Mouse (Mus musculus) cerebellum, adult 2 months (tissue): Measurements from ENCODE around the gene Frmd4a. TPM values are rescaled to one million over a fixed set of nuclear protein-coding genes. Genes with fewer than 3 reads are reported as not detected.

ENCODE experiments used
- DNase-seq, 2 experiments: peaks; one replicate each; pipeline ENCODE4 v3.0.0; 2021
- H3K27ac ChIP-seq: fragments of 200-500 bp; 2 replicates; pipeline ENCODE4 v1.5.1; 2012; ENCODE audit warnings: low read length, control low read depth, inconsistent platforms; ENCODE audit not compliant: insufficient read depth
- H3K27me3 ChIP-seq: fragments of 200-500 bp; 2 replicates; pipeline ENCODE4 v1.6.1; 2012; ENCODE audit warnings: inconsistent platforms, mild to moderate bottlenecking, low read length, moderate library complexity; ENCODE audit not compliant: control insufficient read depth, insufficient read depth
- H3K4me1 ChIP-seq: fragments of 200-500 bp; 2 replicates; pipeline ENCODE4 v1.6.1; 2011; ENCODE audit warnings: low read length; ENCODE audit not compliant: control insufficient read depth, insufficient read depth
- H3K4me3 ChIP-seq: fragments of 200-500 bp; replicated peaks from 2 replicates; pipeline ENCODE3; 2011; ENCODE audit warnings: mild to moderate bottlenecking, low read depth, low read length, control low read depth; ENCODE audit not compliant: insufficient read depth
- CTCF ChIP-seq: fragments of 200-500 bp; IDR thresholded peaks from 2 replicates; pipeline ENCODE4 v1.5.1; 2011; ENCODE audit warnings: low read depth, mild to moderate bottlenecking, control low read depth, low read length, moderate library complexity, borderline replicate concordance; ENCODE audit not compliant: insufficient read depth
- POLR2A ChIP-seq: fragments of 200-500 bp; IDR thresholded peaks from 2 replicates; pipeline ENCODE4 v1.6.1; 2011; ENCODE audit warnings: low read length, control low read depth, borderline replicate concordance; ENCODE audit not compliant: insufficient read depth
- WGBS: fragments of 180-500 bp; shearing (Covaris S2); methylation state at CpG from one replicate; pipeline ENCODE4 v1.1.7; 2018; 5-methylcytosine and 5-hydroxymethylcytosine counted together
- polyA plus RNA-seq: library from polyadenylated mRNA; depleted of rRNA; stranded (reverse); fragments of >200 nt; gene quantifications from 2 replicates; pipeline ENCODE4 v1.2.3, GENCODE M21; 2012

Gene Frmd4a
- polyA plus RNA-seq, 1 experiment = 33.6 TPM

- no peak overlapping the region for H3K27ac ChIP-seq
- TF ChIP-seq POLR2A (no peak), CTCF (no peak)
- DNase-seq = no peak
Measured at GRCm38 (mm10) chr2:4226941-4227558, 209.5 kb downstream of the Frmd4a start.

GRCm38 (mm10) chr2:4227563-4227962 is 210.0 kb downstream of the Frmd4a start:
- Histone ChIP-seq H3K4me1 (no peaks in the 10 kb centered on the region; the same call in 1 of the 2 replicates), H3K27ac (no peak overlapping the region), H3K4me3 (no peak overlapping the region), H3K27me3 (no peaks in the 10 kb centered on the region; the same call in 1 of the 2 replicates)
- DNase-seq = no peak
- no peak for TF ChIP-seq POLR2A
- TF ChIP-seq CTCF = no peak
- 29% methylated on average over 4 of the region's 4 CpGs for WGBS

More at GRCm38 (mm10) chr2:4226941-4227558, 209.5 kb downstream of the Frmd4a start:
- no peak overlapping the region for H3K4me3 ChIP-seq
- H3K27me3 ChIP-seq = no peaks in the 10 kb centered on the region; the same call in 1 of the 2 replicates
- 61% methylated on average over 7 of the region's 7 CpGs for WGBS
- H3K4me1 ChIP-seq = no peaks in the 10 kb centered on the region; the same call in 1 of the 2 replicates

DNA sequence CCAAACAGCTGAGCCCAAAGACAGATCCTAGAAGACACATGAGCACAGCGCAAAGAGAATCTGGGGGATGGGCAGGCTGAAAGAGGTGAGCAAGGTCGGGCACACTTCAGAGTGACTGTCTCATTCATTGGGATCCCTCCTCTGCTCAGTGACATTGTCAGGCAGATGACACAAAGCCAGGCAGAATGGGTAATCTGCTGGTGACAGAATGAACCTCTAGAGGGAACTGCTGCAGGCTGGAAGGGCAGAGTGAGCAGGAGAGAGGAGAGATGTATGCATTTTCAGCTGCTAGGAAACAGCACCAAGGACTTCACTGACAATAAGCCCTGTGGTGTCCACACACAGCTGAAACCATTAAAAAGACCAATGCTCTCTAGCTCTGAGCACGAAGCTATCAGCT is 211.0 kb downstream of the Frmd4a start:
- H3K27ac ChIP-seq = no peak overlapping the region
- no peak for DNase-seq

GRCm38 (mm10) chr2:4232335-4232734 is 214.8 kb downstream of the Frmd4a start:
- no peak for DNase-seq
- Histone ChIP-seq H3K27ac (no peak overlapping the region), H3K4me3 (no peak overlapping the region), H3K4me1 (no peaks in the 10 kb centered on the region; the same call in 1 of the 2 replicates), H3K27me3 (no peaks in the 10 kb centered on the region; the same call in 1 of the 2 replicates)
- 44% methylated on average over 3 of the region's 3 CpGs for WGBS
- no peak for TF ChIP-seq CTCF

More for the DNA sequence above, 211.0 kb downstream of the Frmd4a start:
- H3K27me3 ChIP-seq = no peaks in the 10 kb centered on the region; the same call in 1 of the 2 replicates
- 29% methylated on average over 3 of the region's 3 CpGs for WGBS
- no peaks in the 10 kb centered on the region; the same call in 1 of the 2 replicates for H3K4me1 ChIP-seq
- H3K4me3 ChIP-seq = no peak overlapping the region
- TF ChIP-seq CTCF (no peak), POLR2A (no peak)

- H3K4me3 ChIP-seq = no peak overlapping the region
- TF ChIP-seq CTCF (no peak), POLR2A (no peak)
- no peaks in the 10 kb centered on the region for H3K4me1 ChIP-seq
- H3K27ac ChIP-seq = no peak overlapping the region
- no peaks in the 10 kb centered on the region; the same call in 1 of the 2 replicates for H3K27me3 ChIP-seq
- DNase-seq = no peak
- WGBS = 14% methylated on average over 10 of the region's 10 CpGs
Measured at GRCm38 (mm10) chr2:4232761-4233322, 215.3 kb downstream of the Frmd4a start.

DNA sequence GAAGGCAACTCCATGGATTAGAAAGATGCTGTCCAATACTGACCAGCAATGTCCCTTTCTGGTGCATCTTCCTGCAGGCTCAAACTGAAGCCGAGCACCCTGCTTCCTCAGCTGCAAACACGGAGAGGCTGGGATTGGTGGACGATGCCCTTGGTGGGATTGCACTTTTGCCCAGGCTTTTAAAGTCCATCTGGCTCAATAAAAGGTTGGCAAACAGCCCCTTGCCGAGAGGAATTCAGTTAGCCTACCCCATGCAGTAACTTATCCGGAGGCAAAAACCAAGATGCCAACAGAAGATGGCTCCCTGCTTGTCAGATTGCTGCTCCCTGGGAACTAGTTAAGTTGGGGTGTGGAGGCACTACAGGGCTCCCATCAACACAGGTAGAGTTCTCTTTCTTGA is 220.2 kb downstream of the Frmd4a start:
- H3K4me1 ChIP-seq = no peaks in the 10 kb centered on the region
- no peak overlapping the region for H3K27ac ChIP-seq
- H3K27me3 ChIP-seq = no peaks in the 10 kb centered on the region; the same call in 1 of the 2 replicates
- no peak for TF ChIP-seq CTCF
- no peak for TF ChIP-seq POLR2A
- H3K4me3 ChIP-seq = no peak overlapping the region
- no peak for DNase-seq
- WGBS = 11% methylated on average over 5 of the region's 5 CpGs

DNA sequence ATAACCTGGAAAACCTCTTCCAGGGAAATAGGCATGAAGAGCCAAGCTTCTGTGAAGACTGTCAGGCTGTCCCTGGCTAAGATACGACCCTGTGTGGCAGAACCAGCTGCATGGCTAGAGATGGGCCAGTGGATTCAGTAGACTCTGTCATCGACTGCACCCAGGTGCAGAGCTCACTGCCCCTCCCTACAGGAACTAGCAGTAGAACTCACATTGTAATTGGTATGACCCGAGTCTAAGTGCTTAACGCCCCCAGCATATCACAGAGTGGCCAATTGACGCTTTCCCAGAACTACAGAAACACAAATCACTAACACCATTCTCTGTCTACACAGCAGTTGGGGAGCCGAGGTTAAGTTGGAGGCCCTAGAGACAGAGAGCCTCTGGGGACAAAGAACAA is 232.2 kb downstream of the Frmd4a start:
- Histone ChIP-seq H3K27ac (no peak overlapping the region), H3K27me3 (no peaks in the 10 kb centered on the region), H3K4me3 (no peak overlapping the region), H3K4me1 (no peaks in the 10 kb centered on the region)
- WGBS = 48% methylated on average over 6 of the region's 6 CpGs
- TF ChIP-seq POLR2A (no peak), CTCF (no peak)
- DNase-seq = no peak
